Mouse (Mus musculus): Measurements from ENCODE around the gene Pde3b. TPM values are rescaled to one million over a fixed set of nuclear protein-coding genes. Genes with fewer than 3 reads are reported as not detected.
A peak's percentile ranks its signal among the peaks of the same experiment; 100 is the strongest.
"Not testable (repeated sequence)": the region's sequence is repeated elsewhere in the genome, so short reads cannot be mapped to it uniquely, and the experiment has no call there.

The Pde3b gene
- total RNA-seq, 4 experiments from 2014 or later: 9.1 to 13.4 (median 11.3) TPM

DNA sequence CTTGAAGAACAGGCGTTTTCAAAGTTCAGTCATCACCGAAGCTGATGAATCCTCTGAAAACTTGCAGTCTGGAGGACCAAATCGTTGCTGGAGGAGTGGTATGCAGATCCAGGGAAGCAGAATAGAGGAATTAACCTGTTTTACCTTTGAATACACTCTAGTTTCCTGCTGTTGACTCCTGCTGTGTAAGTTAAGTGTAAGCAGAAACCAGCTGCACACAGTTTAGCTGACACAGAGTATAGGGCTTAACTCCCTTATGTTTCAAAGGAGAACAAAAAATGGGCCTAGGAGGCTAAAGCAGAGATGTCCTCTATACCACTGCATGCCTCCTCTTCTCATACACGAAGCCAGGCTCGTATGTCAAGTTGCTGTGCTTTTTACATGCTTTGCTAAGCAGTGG is 63.8 kb downstream of the Pde3b start:
- DNase-seq (ENCODE audit: low spot score in 2 of 2): no peak

DNA sequence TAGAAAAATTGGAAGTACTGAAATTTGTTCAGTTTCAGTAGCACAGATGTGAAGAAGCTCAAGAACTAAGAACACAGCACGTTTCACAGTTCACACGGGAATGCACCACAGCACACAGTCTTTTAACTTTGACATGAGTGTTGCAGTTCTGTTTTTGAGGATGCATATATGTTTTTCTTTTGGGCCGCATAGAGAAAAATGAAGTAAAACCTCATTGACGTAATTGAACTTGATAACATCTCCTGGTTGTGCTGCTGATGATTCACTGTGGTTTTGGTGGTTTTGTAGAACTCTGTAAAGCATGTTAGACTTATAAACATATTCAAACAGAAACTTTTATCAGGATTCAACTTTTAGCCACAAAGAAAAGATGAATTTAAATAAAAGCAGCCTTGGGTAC is 64.7 kb downstream of the Pde3b start:
- no peak for DNase-seq (ENCODE audit: low spot score in 2 of 2)

DNA sequence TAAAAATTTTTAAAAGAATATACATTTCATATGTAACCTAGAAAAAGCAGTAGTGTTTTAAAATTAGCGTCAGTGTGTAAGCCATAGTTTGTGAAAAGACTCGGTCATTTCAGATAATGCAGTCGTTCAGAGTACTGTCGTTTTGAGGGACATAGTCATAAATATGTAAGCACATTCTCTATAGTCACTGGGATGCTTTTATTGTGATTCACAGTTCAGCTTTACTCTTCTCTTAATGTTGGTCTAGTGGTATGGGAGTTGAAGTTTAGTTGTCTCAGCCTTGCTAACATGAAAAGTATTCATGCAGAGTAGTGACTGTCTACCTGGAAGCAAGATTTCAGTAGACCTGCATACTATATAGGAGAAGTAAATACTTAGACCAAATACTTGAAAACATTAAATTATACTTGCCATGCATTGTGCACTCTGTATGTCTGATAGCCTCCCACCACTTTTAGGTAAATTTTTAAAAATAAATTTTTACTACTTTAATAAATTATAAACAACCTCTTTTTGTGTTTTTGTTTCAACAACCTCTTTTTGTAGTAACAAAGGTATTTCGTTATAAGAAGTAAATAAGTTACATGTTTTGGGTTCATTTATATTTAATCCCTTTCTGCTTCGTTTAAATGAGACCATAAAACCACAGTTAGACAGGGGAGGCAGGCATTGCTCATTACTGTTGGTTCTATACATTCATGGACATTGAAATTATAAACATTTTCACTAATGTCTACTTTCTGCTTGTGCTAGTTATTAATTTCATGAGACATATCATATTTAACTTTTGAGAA is 65.3 kb downstream of the Pde3b start:
- no peak for DNase-seq (ENCODE audit: low spot score in 2 of 2)

DNA sequence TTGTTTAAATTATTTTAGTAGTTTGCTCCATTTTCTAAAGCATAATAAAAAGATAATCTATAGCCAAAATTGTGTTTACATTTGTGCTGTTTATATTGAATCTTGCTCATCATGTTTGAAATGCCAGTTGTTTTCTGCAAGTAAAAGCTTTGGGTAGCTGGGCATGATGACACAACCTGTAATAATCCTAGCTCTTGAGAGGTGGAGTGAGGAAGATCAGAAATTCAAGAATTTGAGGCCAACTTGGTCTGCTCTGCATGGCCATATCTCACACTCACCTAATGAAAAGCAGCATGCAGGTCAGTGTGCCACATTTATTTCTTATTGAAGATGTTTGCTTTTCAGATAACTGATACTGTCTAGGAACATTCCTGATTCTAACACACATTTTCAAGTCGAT is 65.9 kb downstream of the Pde3b start:
- DNase-seq (ENCODE audit: low spot score in 2 of 2): no peak

DNA sequence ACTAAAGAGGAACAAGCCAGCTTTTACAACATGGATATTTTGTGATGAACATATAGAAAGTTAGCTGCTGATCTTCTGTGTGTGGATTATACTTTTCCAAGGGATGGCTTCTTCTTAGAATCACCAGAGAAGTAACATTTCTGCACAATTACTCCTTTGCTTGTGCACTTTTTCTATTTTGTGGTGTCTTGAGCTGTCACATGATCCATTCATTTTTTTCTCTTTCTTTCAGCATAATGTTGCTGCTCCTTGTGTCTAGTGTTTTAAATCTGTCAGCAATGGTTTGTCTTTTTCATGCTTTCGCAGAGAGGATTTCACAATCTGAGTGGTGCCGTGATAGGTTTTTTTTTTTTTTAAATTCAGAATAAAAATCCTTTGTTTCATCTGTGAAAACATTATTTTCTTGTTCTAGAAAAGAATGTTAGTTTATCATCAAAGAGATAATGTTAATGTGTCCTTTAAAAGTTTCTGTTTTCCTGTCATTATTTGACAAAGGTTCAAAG is 66.4 kb downstream of the Pde3b start:
- DNase-seq (ENCODE audit: low spot score in 2 of 2): no peak

DNA sequence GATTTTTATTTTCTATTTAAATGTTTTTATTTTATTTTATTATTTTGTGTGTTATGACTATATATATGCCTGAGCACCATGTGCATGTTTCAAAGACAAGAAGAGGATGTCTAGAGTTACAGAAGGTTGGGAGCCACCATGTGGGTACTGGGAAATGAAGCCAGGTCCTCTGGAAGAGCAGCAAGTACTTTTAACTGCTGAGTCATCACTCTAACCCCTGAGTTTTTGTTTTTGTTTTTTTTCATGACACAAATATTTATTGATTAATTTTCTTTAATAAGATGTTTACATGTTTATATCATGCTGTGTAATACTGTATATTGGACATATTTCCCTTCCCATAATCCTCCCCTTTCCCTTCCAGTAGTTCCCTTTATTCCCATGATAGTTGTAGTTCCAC is 77.5 kb downstream of the Pde3b start:
- DNase-seq (ENCODE audit: low spot score in 2 of 2): no peak

DNA sequence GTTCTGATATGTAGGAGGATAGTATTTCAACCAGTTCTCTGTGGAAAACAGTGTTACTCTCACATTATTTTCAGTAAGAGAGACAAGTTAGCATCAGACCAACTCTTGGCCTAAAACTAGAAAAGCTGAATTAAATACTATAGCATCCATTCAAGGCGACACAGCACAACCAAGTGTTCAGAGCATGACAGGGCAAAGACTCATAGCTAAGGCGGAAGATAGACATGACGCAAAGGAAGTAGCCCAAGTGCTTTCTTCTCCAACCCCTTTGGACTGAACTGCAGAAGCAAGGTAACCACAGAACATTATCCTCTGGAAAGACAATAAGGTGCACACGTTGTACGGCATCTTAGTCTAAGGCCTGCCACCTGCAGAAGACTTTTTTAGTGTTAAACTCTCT is 79.0 kb downstream of the Pde3b start:
- DNase-seq (ENCODE audit: low spot score in 2 of 2): no peak

DNA sequence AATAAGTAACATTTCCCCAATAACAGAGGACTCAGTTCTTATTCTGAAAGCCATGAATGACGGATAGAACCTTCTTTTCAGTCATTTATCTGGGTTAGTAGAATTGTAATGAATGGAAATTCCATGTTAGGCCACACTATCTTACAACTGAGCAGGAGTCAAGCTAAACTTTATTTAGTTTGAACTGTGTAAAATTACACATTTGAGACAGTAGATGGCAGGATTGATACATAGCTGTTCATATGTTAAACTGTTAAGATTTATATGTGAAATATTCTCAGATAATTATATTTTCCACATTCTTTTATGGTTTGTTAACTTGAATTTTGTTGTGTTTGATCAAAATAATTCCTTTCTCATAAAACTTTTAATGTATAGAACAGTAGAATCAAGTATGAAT is 84.2 kb downstream of the Pde3b start:
- no peak for DNase-seq (ENCODE audit: low spot score in 2 of 2)

DNA sequence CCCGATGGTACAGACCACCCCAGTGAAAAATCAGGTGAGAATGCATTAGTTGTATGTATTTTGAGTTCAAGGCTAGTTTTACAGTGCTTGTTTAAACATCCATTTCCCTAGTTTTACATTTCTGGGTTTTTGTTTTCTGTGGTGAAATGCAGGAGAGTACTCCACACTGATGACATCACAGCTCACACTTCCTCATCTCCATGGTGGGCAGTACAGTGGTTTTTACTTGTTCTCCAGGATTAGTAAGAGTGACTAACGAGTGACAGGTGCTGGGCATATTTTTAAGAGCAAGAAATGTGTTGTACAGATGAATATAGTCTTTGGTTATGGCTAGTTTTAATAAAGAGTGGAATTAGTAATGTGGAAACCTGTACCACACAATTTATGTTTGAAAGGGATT is 93.8 kb downstream of the Pde3b start:
- no peak for DNase-seq (ENCODE audit: low spot score in 2 of 2)

DNA sequence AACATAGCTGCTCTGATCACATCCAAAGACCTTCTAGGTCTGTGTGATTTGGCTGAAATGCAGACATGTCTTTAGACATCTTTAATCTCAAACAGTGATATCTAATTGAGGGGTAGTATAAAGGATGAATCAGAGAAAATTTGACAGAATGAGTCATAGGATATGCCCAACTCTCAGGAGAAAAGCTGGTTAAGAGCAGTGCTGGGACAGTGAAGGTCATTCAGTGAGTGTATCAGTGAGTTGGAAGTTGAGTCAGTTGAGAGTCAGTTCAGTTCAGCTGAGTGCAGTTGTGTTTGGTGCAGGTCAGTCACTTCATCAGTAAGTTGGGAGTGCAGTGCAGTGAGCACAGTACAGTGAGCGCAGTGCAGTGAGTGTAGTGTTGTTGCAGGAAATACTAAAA is 105.0 kb downstream of the Pde3b start:
- DNase-seq (ENCODE audit: low spot score in 2 of 2): no peak

DNA sequence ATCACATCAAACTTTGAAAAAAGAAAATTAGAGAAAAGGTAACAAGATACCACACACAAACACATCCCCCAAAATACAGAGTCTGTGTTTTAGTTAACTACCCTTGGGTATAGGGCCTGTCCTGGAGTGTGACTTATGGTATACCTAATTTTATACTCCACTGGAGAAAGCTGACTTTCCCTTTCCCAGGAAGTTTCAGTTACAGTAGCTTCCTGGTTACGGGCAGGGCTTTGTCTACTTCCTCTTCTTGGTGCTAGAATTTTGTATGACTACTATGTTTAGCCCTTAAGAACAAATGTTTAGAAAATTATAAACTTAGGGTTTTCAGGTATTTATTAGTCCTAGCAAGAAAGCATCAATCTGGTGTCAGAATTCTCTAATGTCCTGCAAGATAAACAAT is 111.2 kb downstream of the Pde3b start:
- DNase-seq (ENCODE audit: low spot score in 2 of 2): no peak

DNA sequence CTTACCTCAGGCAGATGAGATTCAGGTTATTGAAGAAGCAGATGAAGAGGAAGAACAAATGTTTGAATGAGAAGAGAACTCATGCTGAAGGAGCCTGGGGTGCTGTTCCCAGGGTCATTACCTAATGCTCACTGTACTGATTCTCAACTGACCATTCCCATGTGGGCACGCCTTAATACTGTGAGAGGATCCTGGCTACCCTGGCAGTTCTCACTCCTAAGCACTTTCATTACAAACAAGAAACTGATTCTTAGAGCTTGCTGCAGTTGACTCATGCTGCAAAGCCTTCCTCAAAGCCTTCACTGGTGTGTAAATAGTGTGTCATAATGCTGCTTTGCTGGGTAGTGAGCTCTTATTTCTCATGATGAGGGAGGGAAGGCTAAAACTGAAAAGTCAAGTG is 121.1 kb downstream of the Pde3b start:
- no peak for DNase-seq (ENCODE audit: low spot score in 2 of 2)

DNA sequence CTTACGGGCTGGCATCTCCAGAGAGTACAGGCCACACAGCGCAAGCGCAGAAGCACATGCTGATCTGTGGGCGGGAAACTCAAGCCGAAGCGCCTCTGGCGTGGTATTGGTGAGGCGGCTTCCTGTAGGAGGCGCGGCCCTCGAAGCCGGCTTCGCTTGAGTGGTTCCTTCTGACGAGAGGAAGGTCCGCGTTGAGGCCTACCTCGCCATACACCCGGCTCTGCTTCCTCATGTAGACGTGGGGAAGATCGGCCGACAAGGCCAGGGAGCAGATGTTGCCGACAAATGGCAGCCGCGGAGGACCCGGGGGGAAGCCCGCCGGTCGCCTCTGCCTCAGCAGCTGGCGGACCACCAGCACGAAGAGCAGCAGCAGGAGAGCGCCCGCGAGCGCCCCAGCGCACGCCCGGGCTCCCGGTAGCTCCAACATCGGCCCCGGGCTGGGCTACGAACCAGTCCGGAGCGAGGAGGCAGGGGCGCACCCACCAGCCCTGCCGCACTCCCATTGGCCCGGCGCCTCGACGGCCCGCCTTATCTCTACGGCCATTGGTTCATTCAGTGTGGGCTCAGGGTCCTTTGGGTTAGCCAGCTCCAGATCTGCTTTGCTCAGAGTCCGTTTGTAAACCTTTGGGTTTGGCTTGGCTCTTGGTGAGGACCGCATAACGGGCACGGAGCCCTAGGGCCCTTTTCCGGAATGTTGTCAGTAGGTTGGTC is 147.6 kb downstream of the Pde3b start, which contains the start of gene Cyp2r1:
Gene Cyp2r1, minus strand, starts transcription at position 442 of the 711 bp plus-strand sequence.
- peak; percentile 81 to 83 for DNase-seq (ENCODE audit: low spot score in 2 of 2)

DNA sequence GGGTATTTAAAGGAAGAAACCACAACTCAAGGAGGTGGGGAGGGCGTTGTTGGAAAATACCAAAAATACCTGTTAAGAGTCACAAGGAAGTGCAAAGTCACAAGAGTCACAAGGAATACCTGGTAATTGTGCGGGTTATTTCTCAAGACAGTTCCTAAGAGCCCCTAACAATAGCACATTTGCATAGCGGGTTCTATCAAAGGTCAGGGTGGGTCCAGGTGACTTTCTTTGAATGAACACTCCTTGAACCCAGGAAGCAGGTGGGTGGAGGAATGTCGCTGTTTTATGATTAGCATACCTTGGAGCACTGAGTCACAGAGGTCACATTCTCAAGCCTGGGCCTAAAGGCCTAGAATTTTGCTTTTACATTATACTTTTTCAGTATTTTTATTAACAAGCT is 158.8 kb downstream of the Pde3b start:
- not testable (repeated sequence) for DNase-seq (ENCODE audit: low spot score in 2 of 2)

DNA sequence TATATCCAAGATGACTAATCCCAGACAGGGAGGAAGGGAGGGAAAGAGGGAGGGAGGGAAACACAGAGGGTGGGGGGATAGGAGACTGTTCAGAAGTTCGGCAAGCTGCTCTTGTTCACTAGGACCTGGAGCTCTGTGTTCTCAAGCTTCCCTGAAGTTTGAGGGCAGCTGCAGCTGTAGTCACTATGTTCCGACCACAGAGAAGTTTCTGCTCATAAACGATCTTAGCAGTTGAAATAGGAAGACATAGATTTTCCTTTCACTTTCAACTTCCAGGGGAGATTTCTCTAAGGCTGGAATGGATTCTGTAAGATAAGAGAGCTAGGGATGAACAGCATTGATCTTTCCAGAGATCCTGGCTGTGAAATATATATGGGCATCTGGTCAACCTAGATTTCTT is 161.8 kb downstream of the Pde3b start:
- no peak for DNase-seq (ENCODE audit: low spot score in 2 of 2)

DNA sequence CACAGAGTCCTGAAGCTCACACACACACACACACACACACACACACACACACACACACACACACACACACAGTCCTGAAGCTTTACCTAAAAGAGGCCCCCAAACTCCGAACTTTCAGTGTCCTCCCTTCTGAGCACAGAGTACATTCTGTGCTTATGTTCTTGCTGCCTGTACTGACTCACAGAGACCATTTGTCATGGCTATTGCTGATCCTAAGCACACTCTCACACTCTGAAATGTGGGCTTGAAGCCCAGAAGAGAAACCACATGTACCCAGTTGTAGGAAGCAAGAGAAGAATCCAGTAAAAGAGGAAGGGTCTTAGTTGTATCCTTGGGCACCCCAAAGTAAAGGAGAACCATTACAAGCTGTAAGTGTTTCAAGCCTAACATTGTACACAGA is 162.6 kb downstream of the Pde3b start:
- DNase-seq (ENCODE audit: low spot score in 2 of 2): no peak

DNA sequence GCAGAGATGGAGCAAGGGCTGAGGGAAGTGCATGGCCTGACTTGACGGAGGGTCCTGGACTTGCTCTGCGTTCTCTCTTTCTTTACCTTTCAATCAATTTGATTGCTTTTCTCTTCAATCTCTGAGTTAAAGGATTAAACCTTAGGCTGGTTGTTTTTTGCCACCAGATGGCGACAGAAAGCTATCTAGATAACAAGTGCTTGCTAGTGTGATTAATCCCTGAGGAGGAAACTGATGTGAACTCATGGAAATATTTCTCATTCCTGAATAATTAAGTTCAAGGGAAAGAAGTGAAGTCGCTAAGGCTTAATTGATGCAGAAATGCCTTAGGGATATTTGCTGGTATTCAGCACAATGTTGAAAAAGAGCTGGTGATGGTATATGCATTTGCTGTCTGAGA is 165.3 kb downstream of the Pde3b start:
- DNase-seq (ENCODE audit: low spot score in 2 of 2): peak in 1 of 2 experiments; percentile 61

DNA sequence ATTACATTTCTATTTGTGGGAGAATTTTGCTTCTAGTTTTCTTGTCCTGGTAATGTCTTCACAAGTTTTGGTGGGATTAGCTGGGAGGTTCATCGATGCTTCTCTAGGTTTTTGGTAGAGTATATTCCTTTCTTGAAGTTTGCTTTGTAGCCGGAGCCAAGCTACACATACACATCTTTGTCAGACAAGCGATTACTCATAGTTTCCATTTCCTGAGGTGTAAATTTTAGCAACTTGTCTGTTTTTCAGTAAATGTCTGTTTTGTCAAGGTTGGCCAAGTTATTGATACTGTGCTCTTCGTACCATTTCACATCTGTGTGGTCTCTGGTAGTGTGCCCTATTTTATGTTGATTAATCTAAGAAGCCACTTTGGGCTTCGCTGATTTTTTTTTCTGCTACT is 166.1 kb downstream of the Pde3b start:
- DNase-seq (ENCODE audit: low spot score in 2 of 2): no peak

DNA sequence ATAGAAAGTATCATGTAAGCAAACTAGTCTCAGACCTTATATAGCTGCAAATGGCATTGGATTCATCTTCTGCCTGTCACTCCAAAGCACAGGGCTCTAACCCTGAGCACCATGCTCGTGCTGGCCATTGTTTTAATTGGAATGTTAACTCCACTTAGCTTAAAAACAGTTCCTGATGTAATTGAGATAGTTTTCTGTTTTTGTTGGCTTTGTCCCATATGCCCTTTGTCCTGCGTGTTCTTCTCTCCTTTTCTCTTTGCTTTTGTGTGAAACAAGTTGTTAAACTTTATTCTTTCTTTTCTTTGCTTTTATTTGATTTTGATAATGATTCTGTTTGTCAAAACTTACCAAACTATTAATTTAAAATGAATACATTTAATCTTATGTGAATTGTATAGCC is 167.4 kb downstream of the Pde3b start:
- no peak for DNase-seq (ENCODE audit: low spot score in 2 of 2)
